Mouse (Mus musculus) brain, adult 2 months (tissue): ENCODE data around the gene D430042O09Rik.

Source experiments
- DNase-seq: peaks from one replicate; pipeline ENCODE4 v3.0.0; 2011; ENCODE audit warnings: low read depth, low spot score

Gene D430042O09Rik

DNA sequence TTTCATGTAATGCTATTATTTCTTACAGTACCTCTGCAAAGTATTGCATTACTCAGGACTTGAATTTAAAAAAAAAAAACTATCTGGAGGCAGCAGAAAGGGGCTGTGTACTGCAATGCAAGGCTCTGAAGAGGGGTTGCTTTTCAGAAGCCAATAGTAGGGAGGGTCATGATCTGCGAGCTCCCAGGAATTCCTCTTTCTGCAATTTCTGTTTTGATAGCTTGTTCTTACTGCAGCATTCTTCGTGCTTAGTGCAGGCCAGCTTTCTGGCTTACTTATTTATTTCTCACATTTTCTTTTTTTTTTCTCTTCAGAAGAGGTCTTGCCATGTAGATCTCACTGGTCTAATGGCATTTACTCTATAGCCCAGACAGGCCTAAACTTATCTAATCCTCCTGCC lies 32.8 kb downstream of the D430042O09Rik start:
- no peak for DNase-seq

DNA sequence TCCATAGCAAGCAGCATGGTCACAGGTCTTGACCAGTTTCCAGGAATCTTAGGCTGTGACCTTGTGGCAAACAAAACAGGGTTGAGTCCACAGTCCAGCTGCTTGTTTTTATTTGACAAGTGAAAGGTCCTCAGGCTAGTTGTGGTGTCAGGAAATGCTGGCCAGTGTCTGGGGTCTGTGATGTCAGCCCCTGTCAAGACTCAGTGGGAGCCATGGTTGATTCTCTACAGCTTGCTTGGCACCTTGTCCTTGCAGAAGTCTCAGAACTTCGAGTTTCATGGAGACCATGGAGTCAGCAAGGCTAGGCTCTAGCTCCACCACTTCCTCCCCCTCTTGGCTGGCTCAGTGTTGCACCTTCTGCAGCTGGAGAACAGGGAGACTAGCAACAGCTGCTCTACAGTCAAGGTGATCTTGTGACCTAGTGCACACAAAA lies 33.6 kb downstream of the D430042O09Rik start:
- DNase-seq = no peak

GRCm38 (mm10) chr7:125744774-125745173 lies 37.1 kb downstream of the D430042O09Rik start:
- no peak for DNase-seq

GRCm38 (mm10) chr7:125746621-125747315 lies 39.1 kb downstream of the D430042O09Rik start:
- DNase-seq = no peak

DNA sequence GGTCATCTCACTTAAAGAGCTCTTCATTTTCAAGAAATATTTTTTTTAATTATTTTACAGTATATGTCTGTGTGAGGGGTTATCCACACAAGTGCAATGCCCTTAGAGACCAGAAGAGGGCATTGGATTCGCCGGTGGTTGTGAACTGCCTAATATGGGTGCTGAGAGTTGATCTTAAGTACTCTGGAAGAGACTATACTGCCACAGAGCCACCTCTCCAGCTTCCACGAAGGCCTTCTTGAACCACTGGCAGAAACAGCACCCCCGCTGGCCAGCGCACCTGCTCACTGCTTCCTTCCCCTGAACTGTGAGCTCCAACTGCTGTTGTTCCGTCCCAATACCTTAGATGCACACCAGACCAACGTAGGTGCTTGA lies 39.6 kb downstream of the D430042O09Rik start:
- DNase-seq = no peak

- peak; percentile 59 for DNase-seq
Observed at GRCm38 (mm10) chr7:125748186-125748585, 40.5 kb downstream of the D430042O09Rik start.

- DNase-seq = no peak
Observed at GRCm38 (mm10) chr7:125752699-125753325, 45.1 kb downstream of the D430042O09Rik start.

DNA sequence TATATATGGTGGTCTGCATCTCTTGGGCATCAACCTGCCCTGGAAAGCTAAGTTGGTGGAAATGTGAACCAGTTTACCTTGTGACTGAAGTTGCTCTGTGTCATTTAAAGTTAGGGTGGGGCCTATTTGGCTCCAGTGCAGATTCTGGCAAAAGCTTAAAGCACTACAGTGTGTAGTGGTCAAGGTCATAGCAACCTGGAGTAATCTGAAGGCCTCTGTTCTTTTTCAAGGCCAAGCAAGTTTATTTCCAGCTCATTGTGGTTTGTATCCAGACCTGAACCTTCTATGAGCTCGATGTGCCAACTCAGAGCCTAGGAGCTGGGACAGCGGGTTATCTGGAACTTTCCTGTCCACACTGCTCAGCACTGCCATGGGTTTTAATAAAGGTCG lies 45.6 kb downstream of the D430042O09Rik start:
- DNase-seq = no peak

DNA sequence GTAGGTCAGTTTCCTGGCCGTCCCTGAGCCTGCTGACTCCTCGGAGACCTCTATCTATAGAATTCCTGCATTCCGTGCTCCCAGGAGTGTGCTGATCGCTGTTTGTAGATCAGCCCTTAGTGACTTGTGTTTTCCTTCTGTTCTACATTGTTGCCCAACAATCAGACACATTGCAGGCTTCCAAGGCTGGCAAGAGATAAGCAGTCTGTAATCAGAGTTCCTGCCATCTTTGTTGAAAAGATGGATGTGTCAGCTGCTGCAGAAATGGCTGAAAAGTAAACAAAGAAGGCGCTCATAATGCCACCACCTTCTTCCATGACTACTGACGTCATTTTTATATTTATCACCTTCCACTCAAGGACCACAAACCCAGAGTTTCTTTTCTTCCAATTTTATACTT lies 49.1 kb downstream of the D430042O09Rik start:
- DNase-seq = no peak

- no peak for DNase-seq
Observed at GRCm38 (mm10) chr7:125757896-125758623, 50.4 kb downstream of the D430042O09Rik start.

- DNase-seq = no peak
Observed at GRCm38 (mm10) chr7:125762289-125762688, 54.6 kb downstream of the D430042O09Rik start.

GRCm38 (mm10) chr7:125762883-125763830 lies 55.5 kb downstream of the D430042O09Rik start:
- DNase-seq = peak; percentile 58

DNA sequence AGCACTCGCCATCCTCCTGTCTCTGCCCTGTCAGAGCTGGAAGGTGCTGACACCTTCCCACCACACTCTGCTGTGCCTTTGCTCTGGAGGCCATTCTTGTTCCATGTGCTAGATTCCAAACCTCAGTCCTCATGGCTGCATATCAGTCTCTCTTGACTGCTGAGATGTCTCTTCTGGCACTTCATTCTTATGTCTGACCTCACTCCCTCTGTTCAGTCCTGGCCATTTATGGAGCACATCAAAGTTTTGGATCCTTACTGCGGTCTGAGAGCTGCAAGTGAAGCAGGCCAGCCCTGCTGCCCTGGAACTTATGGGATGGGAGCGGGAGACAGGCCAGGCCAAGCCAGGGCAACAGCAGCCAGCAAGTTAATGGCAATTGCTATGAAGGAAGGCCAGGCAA lies 56.7 kb downstream of the D430042O09Rik start:
- no peak for DNase-seq

- DNase-seq = peak; percentile 93
Observed at GRCm38 (mm10) chr7:125766976-125767831, 59.5 kb downstream of the D430042O09Rik start.

DNA sequence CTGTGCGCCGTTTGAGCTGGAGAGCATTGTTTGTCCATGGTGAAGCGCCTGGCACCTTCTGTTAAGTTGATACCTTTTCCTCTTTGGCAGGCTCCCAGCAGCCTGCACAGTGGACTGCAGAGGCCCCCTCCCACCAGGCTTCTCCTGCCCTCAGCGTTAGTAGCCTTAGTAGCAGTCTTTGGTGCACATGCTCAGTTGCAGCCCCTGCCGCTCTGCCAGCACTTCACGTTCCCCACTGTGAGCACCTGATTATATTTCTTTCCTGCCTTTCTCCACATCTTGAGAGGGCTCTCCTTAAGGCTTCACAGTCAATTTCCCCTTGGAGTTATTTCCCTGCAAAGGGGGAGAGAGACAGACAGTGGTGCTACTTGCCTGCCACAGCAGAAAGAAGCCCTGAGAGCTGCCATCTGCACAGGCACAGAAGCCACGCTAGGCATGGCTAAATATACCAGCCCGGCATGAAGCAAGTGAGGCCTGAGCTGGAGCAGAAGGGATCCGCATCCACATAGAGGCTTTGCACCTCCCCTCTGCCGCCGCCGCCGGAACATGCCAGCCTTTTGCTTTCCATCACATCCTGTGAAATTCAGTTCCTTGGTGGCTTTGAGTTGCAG lies 65.4 kb downstream of the D430042O09Rik start:
- DNase-seq = peak; percentile 83

- no peak for DNase-seq
Observed at GRCm38 (mm10) chr7:125783206-125783605, 75.5 kb downstream of the D430042O09Rik start.

- no peak for DNase-seq
Observed at GRCm38 (mm10) chr7:125786105-125786504, 78.4 kb downstream of the D430042O09Rik start.

DNA sequence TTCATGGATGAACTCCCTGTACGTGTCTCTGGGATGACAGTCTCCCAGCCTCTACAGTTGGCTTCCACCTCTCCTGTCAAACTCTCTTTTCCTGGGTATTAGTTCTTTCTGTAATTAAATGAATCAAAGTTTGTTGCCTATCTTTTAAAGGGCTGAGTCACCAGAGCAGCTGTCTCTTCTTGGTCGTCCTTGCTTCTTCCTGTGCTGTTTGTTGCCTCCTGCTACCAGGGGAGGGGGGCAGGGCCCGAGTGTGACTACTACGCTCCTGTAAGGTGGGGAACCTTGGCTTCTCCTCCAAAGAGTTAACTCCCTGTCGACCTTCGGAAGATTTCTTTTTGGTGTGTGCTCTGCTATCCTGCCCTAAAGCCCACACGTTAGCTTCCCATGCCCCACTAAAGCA lies 79.4 kb downstream of the D430042O09Rik start:
- peak; percentile 53 for DNase-seq

DNA sequence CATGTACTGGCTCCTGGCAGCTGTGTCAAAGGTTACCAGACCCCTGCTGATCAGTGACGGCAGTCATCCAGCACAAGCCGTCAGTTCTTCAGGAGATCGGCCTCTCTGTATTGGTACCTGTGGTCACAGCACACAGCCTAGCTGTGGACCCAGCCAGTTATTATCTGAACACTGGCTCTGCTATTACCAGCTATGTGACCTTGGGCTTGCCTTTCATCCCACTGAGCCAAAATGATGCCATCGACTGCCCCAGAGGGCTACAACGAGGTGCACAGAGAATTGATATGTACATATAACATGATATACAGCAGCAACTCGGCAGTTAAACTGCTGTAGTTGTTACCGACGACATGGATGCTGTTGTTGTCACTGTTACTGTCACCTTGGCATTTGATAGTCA lies 82.4 kb downstream of the D430042O09Rik start:
- no peak for DNase-seq

DNA sequence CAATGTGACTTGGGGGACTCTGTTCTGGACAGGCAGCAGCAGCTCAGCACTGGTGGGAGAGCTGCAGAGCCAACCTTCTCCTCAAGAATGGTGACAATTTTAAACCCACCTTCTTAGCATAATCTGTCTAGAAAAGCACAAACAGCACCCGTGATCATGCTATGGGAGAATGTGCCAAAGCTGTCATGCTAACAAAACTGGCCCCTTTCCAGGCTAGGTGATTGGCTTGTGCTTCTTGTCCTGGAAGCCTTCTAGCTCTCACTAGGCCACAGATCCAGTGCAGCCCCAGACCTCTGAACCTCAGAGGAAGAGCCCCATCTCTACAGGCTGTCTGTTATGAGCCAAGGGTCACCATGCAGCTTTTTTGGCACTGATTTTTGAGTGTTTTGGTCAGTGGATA lies 98.9 kb downstream of the D430042O09Rik start:
- no peak for DNase-seq
